Mouse (Mus musculus): ENCODE measurements around the gene Gm20388. TPM values are rescaled to one million over a fixed set of nuclear protein-coding genes. Genes with fewer than 3 reads are reported as not detected.

Gene Gm20388
- polyA plus RNA-seq, 1 experiment, result 23.9 TPM

GRCm38 (mm10) chr8:120190107-120190809 is 279.6 kb downstream of the Gm20388 start:
- TF ChIP-seq POLR2A (IDR thresholded peaks at IDR 0.05; ENCODE audit: extremely low read depth, insufficient read depth, low read length) (no peak), CTCF (IDR thresholded peaks at IDR 0.05; ENCODE audit: extremely low read depth, insufficient read depth, low read length) (no peak)
- Histone ChIP-seq H3K4me3 (ENCODE audit: insufficient read depth, low read length) (no peak overlapping the region), H3K27ac (ENCODE audit: insufficient read depth, low read length) (no peak overlapping the region), H3K4me1 (ENCODE audit: control insufficient read depth, insufficient read depth, low read length) (peaks cover 5% of the 10 kb centered on the region; the same call in 1 of the 2 replicates)

GRCm38 (mm10) chr8:120190810-120191413 is 280.3 kb downstream of the Gm20388 start:
- Histone ChIP-seq H3K4me3 (ENCODE audit: insufficient read depth, low read length) (no peak overlapping the region), H3K4me1 (ENCODE audit: control insufficient read depth, insufficient read depth, low read length) (peaks cover 3% of the 10 kb centered on the region; the same call in 1 of the 2 replicates), H3K27ac (ENCODE audit: insufficient read depth, low read length) (peak overlapping the region; percentile 84)
- TF ChIP-seq CTCF (IDR thresholded peaks at IDR 0.05; ENCODE audit: extremely low read depth, insufficient read depth, low read length), result no peak
- TF ChIP-seq POLR2A (IDR thresholded peaks at IDR 0.05; ENCODE audit: extremely low read depth, insufficient read depth, low read length), result no peak

DNA sequence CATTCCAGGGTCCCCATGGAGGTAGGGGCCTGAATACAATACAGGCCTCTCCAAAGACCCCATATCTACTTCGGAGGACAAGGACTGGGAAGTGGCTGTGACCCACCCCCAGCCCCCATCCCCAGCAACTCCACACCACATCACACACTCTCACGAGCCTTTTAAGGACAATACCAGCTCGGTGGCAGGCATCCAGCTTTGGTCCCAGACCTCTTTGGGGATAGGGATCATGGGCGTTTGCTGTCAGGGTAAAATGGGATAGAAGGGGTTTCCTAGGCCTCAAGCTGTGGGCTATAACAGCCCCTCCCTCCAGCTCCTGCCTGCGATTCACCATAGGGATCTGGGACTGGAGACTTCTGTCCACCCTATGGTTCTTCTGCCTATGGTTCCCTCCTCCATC is 281.0 kb downstream of the Gm20388 start:
- TF ChIP-seq CTCF (IDR thresholded peaks at IDR 0.05; ENCODE audit: extremely low read depth, insufficient read depth, low read length), result no peak
- TF ChIP-seq POLR2A (IDR thresholded peaks at IDR 0.05; ENCODE audit: extremely low read depth, insufficient read depth, low read length), result no peak
- Histone ChIP-seq H3K27ac (ENCODE audit: insufficient read depth, low read length) (no peak overlapping the region), H3K4me1 (ENCODE audit: control insufficient read depth, insufficient read depth, low read length) (peaks cover 2% of the 10 kb centered on the region; the same call in 1 of the 2 replicates), H3K4me3 (ENCODE audit: insufficient read depth, low read length) (no peak overlapping the region)

- no peak overlapping the region for H3K27ac ChIP-seq (ENCODE audit: insufficient read depth, low read length)
Observed at GRCm38 (mm10) chr8:120192118-120192517, 281.5 kb downstream of the Gm20388 start.

DNA sequence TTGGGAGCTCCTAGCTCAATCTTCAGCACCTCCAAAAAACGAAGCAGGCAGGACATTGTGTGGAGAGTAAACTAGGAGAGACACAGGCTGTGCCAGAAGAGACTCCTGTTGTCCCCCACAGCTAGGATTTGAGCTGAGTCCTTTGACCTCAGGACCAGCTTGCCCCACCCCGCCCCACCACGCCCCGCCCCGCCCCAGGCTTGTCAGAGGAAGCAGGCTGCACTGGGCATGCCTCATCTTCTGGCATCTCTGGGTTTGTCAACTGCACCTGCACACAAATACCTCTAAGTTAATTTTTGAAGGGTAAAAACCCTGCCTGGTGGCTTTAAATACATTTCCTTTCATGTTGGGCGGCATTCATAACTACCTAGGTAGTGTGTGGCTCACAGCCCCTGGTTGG is 290.7 kb downstream of the Gm20388 start:
- no peak for TF ChIP-seq CTCF (IDR thresholded peaks at IDR 0.05; ENCODE audit: extremely low read depth, insufficient read depth, low read length)
- no peak for TF ChIP-seq POLR2A (IDR thresholded peaks at IDR 0.05; ENCODE audit: extremely low read depth, insufficient read depth, low read length)
- no peak overlapping the region for H3K27ac ChIP-seq (ENCODE audit: insufficient read depth, low read length)
- H3K4me1 ChIP-seq (ENCODE audit: control insufficient read depth, insufficient read depth, low read length), result no peaks in the 10 kb centered on the region
- no peak overlapping the region for H3K4me3 ChIP-seq (ENCODE audit: insufficient read depth, low read length)

More at GRCm38 (mm10) chr8:120192118-120192517, 281.5 kb downstream of the Gm20388 start:
- H3K4me1 ChIP-seq (ENCODE audit: control insufficient read depth, insufficient read depth, low read length), result peaks cover 2% of the 10 kb centered on the region; the same call in 1 of the 2 replicates
- no peak overlapping the region for H3K4me3 ChIP-seq (ENCODE audit: insufficient read depth, low read length)
- TF ChIP-seq CTCF (IDR thresholded peaks at IDR 0.05; ENCODE audit: extremely low read depth, insufficient read depth, low read length) (no peak), POLR2A (IDR thresholded peaks at IDR 0.05; ENCODE audit: extremely low read depth, insufficient read depth, low read length) (no peak)

GRCm38 (mm10) chr8:120202546-120202945 is 291.9 kb downstream of the Gm20388 start:
- Histone ChIP-seq H3K4me1 (ENCODE audit: control insufficient read depth, insufficient read depth, low read length) (no peaks in the 10 kb centered on the region), H3K4me3 (ENCODE audit: insufficient read depth, low read length) (no peak overlapping the region), H3K27ac (ENCODE audit: insufficient read depth, low read length) (no peak overlapping the region)
- no peak for TF ChIP-seq POLR2A (IDR thresholded peaks at IDR 0.05; ENCODE audit: extremely low read depth, insufficient read depth, low read length)
- no peak for TF ChIP-seq CTCF (IDR thresholded peaks at IDR 0.05; ENCODE audit: extremely low read depth, insufficient read depth, low read length)

GRCm38 (mm10) chr8:120204736-120205360 is 294.2 kb downstream of the Gm20388 start:
- no peak overlapping the region for H3K27ac ChIP-seq (ENCODE audit: insufficient read depth, low read length)
- H3K4me3 ChIP-seq (ENCODE audit: insufficient read depth, low read length), result no peak overlapping the region
- H3K4me1 ChIP-seq (ENCODE audit: control insufficient read depth, insufficient read depth, low read length), result no peaks in the 10 kb centered on the region
- TF ChIP-seq POLR2A (IDR thresholded peaks at IDR 0.05; ENCODE audit: extremely low read depth, insufficient read depth, low read length) (no peak), CTCF (IDR thresholded peaks at IDR 0.05; ENCODE audit: extremely low read depth, insufficient read depth, low read length) (no peak)

GRCm38 (mm10) chr8:120205916-120206315 is 295.3 kb downstream of the Gm20388 start:
- H3K27ac ChIP-seq (ENCODE audit: insufficient read depth, low read length), result no peak overlapping the region
- H3K4me3 ChIP-seq (ENCODE audit: insufficient read depth, low read length), result no peak overlapping the region
- H3K4me1 ChIP-seq (ENCODE audit: control insufficient read depth, insufficient read depth, low read length), result no peaks in the 10 kb centered on the region
- TF ChIP-seq CTCF (IDR thresholded peaks at IDR 0.05; ENCODE audit: extremely low read depth, insufficient read depth, low read length) (no peak), POLR2A (IDR thresholded peaks at IDR 0.05; ENCODE audit: extremely low read depth, insufficient read depth, low read length) (no peak)

DNA sequence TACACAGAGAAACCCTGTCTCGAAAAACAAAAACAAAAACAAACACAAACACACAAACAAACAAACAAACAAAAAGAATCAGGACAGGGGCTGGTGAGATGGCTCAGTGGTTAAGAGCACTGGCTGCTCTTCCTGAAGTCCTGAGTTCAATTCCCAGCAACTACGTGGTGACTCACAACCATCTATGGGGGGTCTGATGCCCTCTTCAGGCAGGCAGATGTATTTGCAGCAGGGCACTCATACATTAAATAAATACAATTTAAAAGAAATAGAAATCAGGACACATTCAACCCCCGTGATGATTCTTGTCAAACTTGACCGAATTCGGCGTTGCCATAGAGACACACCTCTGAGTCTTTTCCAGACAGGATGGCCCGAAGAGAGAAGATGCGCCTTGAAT is 296.7 kb downstream of the Gm20388 start:
- Histone ChIP-seq H3K4me1 (ENCODE audit: control insufficient read depth, insufficient read depth, low read length) (no peaks in the 10 kb centered on the region), H3K4me3 (ENCODE audit: insufficient read depth, low read length) (no peak overlapping the region), H3K27ac (ENCODE audit: insufficient read depth, low read length) (no peak overlapping the region)
- TF ChIP-seq POLR2A (IDR thresholded peaks at IDR 0.05; ENCODE audit: extremely low read depth, insufficient read depth, low read length) (no peak), CTCF (IDR thresholded peaks at IDR 0.05; ENCODE audit: extremely low read depth, insufficient read depth, low read length) (peak; percentile 5; the same call in 1 of the 2 replicates)

Data from cortical plate, adult 2 months (tissue).